Mouse (Mus musculus) heart, embryonic 11.5 days (tissue): Measurements from ENCODE around the gene Kpna2. TPM values are rescaled to one million over a fixed set of nuclear protein-coding genes. Genes with fewer than 3 reads are reported as not detected.
"Not testable (repeated sequence)": the region's sequence is repeated elsewhere in the genome, so short reads cannot be mapped to it uniquely, and the experiment has no call there.

Experiments
- ATAC-seq: fragments of 200-750 bp; cut with Nextera tagmentation; replicated peaks from 2 replicates; pipeline ENCODE4 v1.8.0; 2017; ENCODE audit warnings: moderate library complexity; ENCODE audit not compliant: insufficient number of reproducible peaks, low FRiP score, low TSS enrichment
- H3K27ac ChIP-seq: fragments of 300-500 bp; sonication (generic); 2 replicates; pipeline ENCODE4 v1.5.1; 2014; ENCODE audit warnings: mild to moderate bottlenecking, low read depth, low read length
- H3K27me3 ChIP-seq: fragments of 300-500 bp; sonication (generic); 2 replicates; pipeline ENCODE4 v1.6.1; 2014; ENCODE audit warnings: mild to moderate bottlenecking, low read length, mixed read lengths; ENCODE audit not compliant: control insufficient read depth, insufficient read depth
- H3K36me3 ChIP-seq: fragments of 300-500 bp; sonication (generic); 2 replicates; pipeline ENCODE4 v1.6.1; 2014; ENCODE audit warnings: mild to moderate bottlenecking, low read length, moderate library complexity, mixed read lengths; ENCODE audit not compliant: control insufficient read depth, insufficient read depth
- H3K4me1 ChIP-seq: fragments of 300-500 bp; sonication (generic); 2 replicates; pipeline ENCODE4 v1.6.1; 2014; ENCODE audit warnings: low read length; ENCODE audit not compliant: control insufficient read depth, insufficient read depth
- H3K4me2 ChIP-seq: fragments of 300-500 bp; sonication (generic); 2 replicates; pipeline ENCODE4 v1.6.1; 2014; ENCODE audit warnings: mild to moderate bottlenecking, moderate library complexity
- H3K4me3 ChIP-seq: fragments of 300-500 bp; sonication (generic); 2 replicates; pipeline ENCODE4 v1.5.1; 2014; ENCODE audit warnings: low read depth, low read length
- H3K9ac ChIP-seq: fragments of 300-500 bp; sonication (generic); 2 replicates; pipeline ENCODE4 v1.6.1; 2014; ENCODE audit warnings: mild to moderate bottlenecking, low read depth, low read length, moderate library complexity
- H3K9me3 ChIP-seq: fragments of 300-500 bp; sonication (generic); replicated peaks from 2 replicates; pipeline ENCODE4 v1.6.1; 2016; ENCODE audit warnings: low read length; ENCODE audit not compliant: control insufficient read depth
- WGBS: fragments of 180-500 bp; shearing (Covaris S2); extraction: QIAGEN DNeasy Blood & Tissue Kit; methylation state at CpG from one replicate; pipeline ENCODE4 v1.1.7; 2014; ENCODE audit not compliant: insufficient replicate concordance; 5-methylcytosine and 5-hydroxymethylcytosine counted together
- polyA plus RNA-seq: library from polyadenylated mRNA; unstranded; fragments of >200 nt; fragmentation: Nextera tagmentation; extraction: Ambion mirVana; gene quantifications from 2 replicates; pipeline ENCODE4 v1.2.1, GENCODE M21; 2014

Kpna2 gene
- polyA plus RNA-seq, 1 experiment from 2014 or later: 342 TPM

DNA sequence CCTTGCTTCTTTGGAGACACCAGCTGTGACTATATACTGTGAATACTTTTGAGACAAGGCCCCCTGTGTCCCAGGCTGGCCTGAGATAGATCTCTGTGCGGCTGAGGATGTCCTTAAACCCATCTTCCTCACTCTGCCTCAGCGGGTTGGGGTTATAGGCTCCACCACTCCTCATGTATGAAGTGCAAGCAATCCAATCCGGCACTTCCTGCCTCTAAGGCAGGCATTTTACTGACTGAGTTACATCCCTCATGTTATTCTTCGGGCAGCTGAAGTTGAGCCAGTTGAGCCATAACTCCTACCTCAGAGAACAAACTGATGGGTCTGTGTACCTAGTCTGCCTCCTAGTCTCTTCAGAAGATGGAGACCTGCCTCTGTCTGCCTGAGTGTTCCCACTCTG, 25.1 kb upstream of the Kpna2 start:
- Histone ChIP-seq H3K36me3 (no peaks in the 10 kb centered on the region), H3K4me2 (no peak overlapping the region), H3K4me1 (0 out of 2 replicates have a peak, but pooled peaks cover 4% of the 10 kb centered on the region), H3K27me3 (peaks cover 3% of the 10 kb centered on the region; the same call in 1 of the 2 replicates), H3K4me3 (no peak overlapping the region), H3K9ac (no peak overlapping the region), H3K27ac (no peak overlapping the region), H3K9me3 (no peaks in the 10 kb centered on the region)
- 56% methylated on average over 4 of the region's 4 CpGs for WGBS
- no peak for ATAC-seq

GRCm38 (mm10) chr11:107022050-107022683, 22.8 kb upstream of the Kpna2 start:
- WGBS: 82% methylated on average over 13 of the region's 13 CpGs
- Histone ChIP-seq H3K9ac (no peak overlapping the region), H3K9me3 (no peaks in the 10 kb centered on the region), H3K4me3 (no peak overlapping the region), H3K4me1 (0 out of 2 replicates have a peak, but pooled peaks cover 3% of the 10 kb centered on the region), H3K27me3 (peaks cover 3% of the 10 kb centered on the region; the same call in 1 of the 2 replicates), H3K36me3 (no peaks in the 10 kb centered on the region), H3K4me2 (no peak overlapping the region), H3K27ac (no peak overlapping the region)
- ATAC-seq: no peak

DNA sequence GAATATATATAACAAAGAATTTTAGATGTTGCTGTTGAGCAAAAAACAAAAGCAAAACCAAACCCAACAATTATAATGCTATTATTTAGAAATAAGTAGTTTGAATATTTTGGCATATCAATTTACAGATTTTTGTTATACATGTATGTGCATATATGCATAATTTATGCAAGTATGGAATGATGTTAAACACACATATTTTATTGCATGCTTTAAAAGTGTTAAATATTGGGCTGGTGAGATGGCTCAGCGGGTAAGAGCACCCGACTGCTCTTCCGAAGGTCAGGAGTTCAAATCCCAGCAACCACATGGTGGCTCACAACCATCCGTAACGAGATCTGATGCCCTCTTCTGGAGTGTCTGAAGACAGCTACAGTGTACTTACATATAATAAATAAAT, 20.4 kb upstream of the Kpna2 start:
- not testable (repeated sequence) for H3K9ac ChIP-seq, ATAC-seq, H3K36me3 ChIP-seq, H3K9me3 ChIP-seq, H3K4me1 ChIP-seq, H3K4me2 ChIP-seq, H3K4me3 ChIP-seq, H3K27ac ChIP-seq, H3K27me3 ChIP-seq
- WGBS: 92% methylated on average over 3 of the region's 5 CpGs

GRCm38 (mm10) chr11:107019318-107019717, 20.0 kb upstream of the Kpna2 start:
- ATAC-seq: no peak

DNA sequence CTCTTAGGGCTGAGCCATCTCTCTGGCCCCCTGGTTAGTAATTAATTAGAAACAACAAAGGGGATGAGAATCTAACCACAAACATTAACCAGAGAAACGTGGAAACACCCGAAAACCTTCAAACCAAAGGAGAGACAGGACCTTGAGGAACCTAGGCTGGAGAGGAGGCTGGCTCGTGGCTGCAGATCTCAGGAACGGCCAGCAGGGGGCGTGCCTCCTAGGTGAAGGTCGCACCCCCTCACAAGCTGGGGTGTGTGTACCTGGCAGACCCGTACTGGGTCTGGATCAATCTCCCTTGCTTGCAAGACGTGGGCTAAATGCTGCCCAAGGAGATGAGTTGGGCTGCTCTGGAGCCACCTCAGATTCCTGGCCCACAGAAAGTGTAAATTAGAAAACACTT, 19.3 kb upstream of the Kpna2 start:
- H3K4me1 ChIP-seq: no peaks in the 10 kb centered on the region
- no peaks in the 10 kb centered on the region for H3K36me3 ChIP-seq
- ATAC-seq: no peak
- no peak overlapping the region for H3K9ac ChIP-seq
- no peak overlapping the region for H3K27ac ChIP-seq
- WGBS: 27% methylated on average over 8 of the region's 8 CpGs
- H3K27me3 ChIP-seq: no peaks in the 10 kb centered on the region
- no peak overlapping the region for H3K4me3 ChIP-seq
- no peak overlapping the region for H3K4me2 ChIP-seq
- no peaks in the 10 kb centered on the region for H3K9me3 ChIP-seq

More at GRCm38 (mm10) chr11:107019318-107019717, 20.0 kb upstream of the Kpna2 start:
- Histone ChIP-seq H3K4me3 (no peak overlapping the region), H3K9me3 (no peaks in the 10 kb centered on the region), H3K36me3 (no peaks in the 10 kb centered on the region), H3K9ac (no peak overlapping the region), H3K27me3 (no peaks in the 10 kb centered on the region; the same call in 1 of the 2 replicates), H3K4me1 (no peaks in the 10 kb centered on the region), H3K4me2 (no peak overlapping the region), H3K27ac (no peak overlapping the region)
- WGBS: 64% methylated on average over 4 of the region's 4 CpGs

DNA sequence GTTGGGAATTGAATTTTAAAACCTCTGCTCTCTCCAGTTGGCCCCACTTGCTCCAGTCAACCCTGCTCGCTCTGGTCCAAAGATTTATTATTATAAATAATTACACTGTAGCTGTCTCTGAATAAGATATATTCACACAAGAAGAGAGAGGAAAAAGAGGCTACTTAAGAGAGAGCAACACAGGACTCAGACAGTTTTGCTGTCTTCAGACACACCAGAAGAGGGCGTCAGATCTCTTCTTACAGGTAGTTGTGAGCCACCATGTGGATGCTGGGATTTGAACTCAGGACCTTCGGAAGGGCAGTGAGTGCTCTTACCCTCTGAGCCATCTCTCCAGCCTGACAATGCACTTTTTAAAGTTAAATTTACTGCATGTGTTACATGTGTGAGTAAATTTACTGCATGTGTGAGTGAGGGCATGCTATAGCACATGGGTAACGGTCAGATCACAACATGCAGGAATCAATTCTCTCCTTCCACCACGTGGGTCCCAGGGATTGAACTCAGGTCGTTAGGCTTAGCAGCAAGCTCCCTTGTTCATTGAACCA, 18.1 kb upstream of the Kpna2 start:
- ATAC-seq: no peak
- 60% methylated on average over 6 of the region's 6 CpGs for WGBS

GRCm38 (mm10) chr11:107016893-107017292, 17.6 kb upstream of the Kpna2 start:
- H3K4me1 ChIP-seq: peaks cover under 1% of the 10 kb centered on the region; the same call in 1 of the 2 replicates

More for the DNA sequence above, 18.1 kb upstream of the Kpna2 start:
- no peaks in the 10 kb centered on the region for H3K36me3 ChIP-seq
- no peaks in the 10 kb centered on the region for H3K27me3 ChIP-seq
- no peaks in the 10 kb centered on the region for H3K9me3 ChIP-seq
- H3K4me2 ChIP-seq: no peak overlapping the region
- H3K4me1 ChIP-seq: no peaks in the 10 kb centered on the region
- no peak overlapping the region for H3K9ac ChIP-seq
- H3K4me3 ChIP-seq: no peak overlapping the region
- H3K27ac ChIP-seq: no peak overlapping the region

GRCm38 (mm10) chr11:107015535-107016187, 16.3 kb upstream of the Kpna2 start:
- H3K4me3 ChIP-seq, H3K4me1 ChIP-seq, H3K27me3 ChIP-seq, H3K36me3 ChIP-seq, H3K27ac ChIP-seq, H3K9me3 ChIP-seq, ATAC-seq, H3K4me2 ChIP-seq, H3K9ac ChIP-seq: not testable (repeated sequence)
- 73% methylated on average over 11 of the region's 11 CpGs for WGBS

More at GRCm38 (mm10) chr11:107016893-107017292, 17.6 kb upstream of the Kpna2 start:
- Histone ChIP-seq H3K4me3 (no peak overlapping the region), H3K27me3 (no peaks in the 10 kb centered on the region), H3K9me3 (no peaks in the 10 kb centered on the region), H3K27ac (no peak overlapping the region), H3K36me3 (no peaks in the 10 kb centered on the region), H3K4me2 (no peak overlapping the region), H3K9ac (no peak overlapping the region)
- ATAC-seq: no peak
- WGBS: 63% methylated on average over 1 of the region's 1 CpGs
